Mouse (Mus musculus) cerebral cortex, adult 2 months (tissue): ENCODE measurements around the gene Pdhx.

ENCODE experiments used
- WGBS: fragments of 180-500 bp; shearing (Covaris S2); methylation state at CpG from one replicate; pipeline ENCODE4 v1.1.7; 2018; 5-methylcytosine and 5-hydroxymethylcytosine counted together

Pdhx gene

GRCm38 (mm10) chr2:103073219-103073982 lies at the start of gene Pdhx, which contains the start of gene Apip:
Pdhx (minus strand) TSS chr2:103073513.
Apip (plus strand) TSS chr2:103073675.
- under 1% methylated on average over 55 of the region's 55 CpGs for WGBS

- WGBS: 67% methylated on average over 7 of the region's 7 CpGs
These were observed 46.0 kb upstream of the Pdhx start for GRCm38 (mm10) chr2:103119197-103119854.

DNA sequence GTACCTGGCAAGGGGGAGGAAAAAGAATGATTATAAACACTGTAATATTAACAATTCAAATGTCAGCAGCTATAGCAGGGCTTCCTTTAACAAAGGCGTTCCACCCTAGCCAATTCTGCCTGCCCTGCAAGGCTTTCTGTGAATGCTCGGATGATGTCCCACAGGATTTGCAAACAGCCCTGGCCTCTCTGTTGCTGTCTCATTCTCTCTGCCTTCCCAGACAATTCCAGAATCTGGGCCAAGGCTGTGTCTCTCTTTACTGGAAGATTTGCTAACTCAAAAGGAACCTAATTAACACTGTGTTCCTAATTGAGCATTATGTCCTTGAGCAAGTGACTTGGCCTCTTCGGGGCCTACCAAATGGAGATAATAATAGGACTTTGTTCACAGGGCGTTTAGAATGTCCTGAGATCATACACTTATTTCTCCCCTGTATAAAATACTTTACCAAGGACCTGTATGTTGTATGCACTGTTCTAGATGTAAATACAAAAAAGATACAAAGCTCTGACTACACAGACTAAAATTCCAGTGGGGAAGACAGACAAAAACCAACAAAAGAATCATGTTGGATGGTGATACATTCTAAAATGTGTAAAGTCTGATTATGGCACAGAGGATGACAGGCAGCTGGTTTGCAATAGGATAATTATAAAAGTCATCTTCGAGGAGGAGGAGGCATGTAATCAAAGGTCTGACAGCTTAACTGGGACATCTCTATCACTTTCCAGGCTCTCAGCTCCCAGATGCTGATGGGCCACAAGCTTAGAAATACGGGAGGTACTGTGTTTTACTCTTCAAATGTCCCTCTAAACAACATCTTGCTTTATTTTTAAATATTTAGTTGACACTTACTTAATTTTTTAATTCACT lies 45.2 kb upstream of the Pdhx start:
- WGBS: 66% methylated on average over 6 of the region's 6 CpGs

- 65% methylated on average over 5 of the region's 5 CpGs for WGBS
These were observed 43.9 kb upstream of the Pdhx start for GRCm38 (mm10) chr2:103117212-103117611.

DNA sequence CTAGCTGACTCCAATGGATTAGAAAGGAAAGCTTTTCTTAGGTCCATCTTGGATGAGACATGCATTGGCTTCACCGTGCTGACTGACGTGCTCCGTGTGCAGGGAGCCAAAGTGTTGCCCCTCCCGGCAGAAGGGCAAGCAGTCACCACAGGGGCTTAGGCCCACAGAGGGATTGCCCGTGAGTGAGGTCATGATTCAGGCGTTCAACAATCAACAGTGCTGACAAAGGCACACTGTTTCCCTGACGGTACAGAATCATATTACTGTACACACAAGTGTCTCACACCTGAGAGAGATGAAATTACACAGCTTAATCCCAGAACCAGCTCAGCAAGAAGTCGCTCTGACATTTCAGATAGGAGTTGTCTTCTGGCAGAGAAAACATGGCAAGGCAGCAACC lies 38.4 kb upstream of the Pdhx start:
- WGBS: 63% methylated on average over 8 of the region's 8 CpGs

GRCm38 (mm10) chr2:103106172-103106571 lies 32.9 kb upstream of the Pdhx start:
- 62% methylated on average over 2 of the region's 2 CpGs for WGBS

- 75% methylated on average over 5 of the region's 5 CpGs for WGBS
These were observed 29.3 kb upstream of the Pdhx start for GRCm38 (mm10) chr2:103102595-103102994.

DNA sequence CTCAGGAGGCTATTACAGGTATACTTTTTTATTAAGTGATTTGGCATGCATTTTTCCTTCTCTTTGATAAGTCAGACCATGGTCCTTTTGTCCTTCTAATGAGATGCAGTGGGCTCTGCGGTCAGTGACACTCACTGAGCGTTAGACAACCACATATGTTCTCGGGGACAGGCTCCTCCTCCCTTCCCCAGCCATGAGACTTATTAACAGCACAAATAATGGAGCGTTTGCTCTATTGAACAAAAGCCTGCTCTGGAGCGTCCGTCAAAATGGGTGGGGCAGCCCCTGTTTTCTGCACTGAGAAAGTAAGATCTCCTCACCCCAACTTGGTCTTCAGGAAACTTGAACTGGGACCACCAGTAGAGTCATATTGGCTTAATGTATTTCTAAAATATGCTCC lies 16.2 kb upstream of the Pdhx start:
- 84% methylated on average over 6 of the region's 6 CpGs for WGBS

- 97% methylated on average over 4 of the region's 4 CpGs for WGBS
These were observed 14.8 kb upstream of the Pdhx start for GRCm38 (mm10) chr2:103088099-103088498.

DNA sequence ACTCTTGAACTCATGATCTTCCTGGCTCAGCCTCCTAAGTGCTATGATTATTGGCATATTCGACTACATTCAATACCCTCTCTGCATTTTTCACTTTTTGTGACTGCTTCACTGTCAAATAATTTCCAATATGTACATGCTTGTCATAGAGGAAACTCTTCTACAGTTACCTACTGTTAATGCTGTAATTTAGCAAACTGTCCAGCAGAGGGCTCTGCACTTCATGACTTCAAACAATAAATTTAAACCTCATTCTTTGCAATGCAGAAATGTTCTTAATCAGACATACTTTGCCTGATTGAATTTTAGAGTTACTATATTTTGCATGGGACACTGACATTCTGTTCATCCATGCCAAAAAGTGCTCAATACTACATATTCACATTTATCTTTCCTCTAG lies 13.1 kb upstream of the Pdhx start:
- WGBS: 8% methylated on average over 1 of the region's 1 CpGs

GRCm38 (mm10) chr2:103085633-103086032 lies 12.3 kb upstream of the Pdhx start:
- 76% methylated on average over 10 of the region's 10 CpGs for WGBS

DNA sequence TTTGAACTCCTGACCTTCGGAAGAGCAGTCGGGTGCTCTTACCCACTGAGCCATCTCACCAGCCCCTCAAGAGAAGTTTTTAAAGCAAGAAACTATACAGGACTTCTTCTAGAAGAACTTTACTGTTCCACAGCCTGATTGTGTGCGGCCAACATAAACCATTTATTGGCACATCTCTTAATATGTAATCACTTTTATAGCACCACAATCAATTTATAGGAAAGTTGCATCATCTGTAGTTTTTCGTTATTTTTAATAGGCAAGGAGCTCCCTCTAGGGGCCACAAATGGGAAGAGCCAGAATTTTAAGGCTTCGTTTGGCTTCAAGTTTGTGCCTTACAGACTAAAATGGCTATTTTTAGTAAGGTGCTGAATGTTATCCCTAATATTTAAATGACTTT lies 11.1 kb upstream of the Pdhx start:
- 54% methylated on average over 5 of the region's 5 CpGs for WGBS

DNA sequence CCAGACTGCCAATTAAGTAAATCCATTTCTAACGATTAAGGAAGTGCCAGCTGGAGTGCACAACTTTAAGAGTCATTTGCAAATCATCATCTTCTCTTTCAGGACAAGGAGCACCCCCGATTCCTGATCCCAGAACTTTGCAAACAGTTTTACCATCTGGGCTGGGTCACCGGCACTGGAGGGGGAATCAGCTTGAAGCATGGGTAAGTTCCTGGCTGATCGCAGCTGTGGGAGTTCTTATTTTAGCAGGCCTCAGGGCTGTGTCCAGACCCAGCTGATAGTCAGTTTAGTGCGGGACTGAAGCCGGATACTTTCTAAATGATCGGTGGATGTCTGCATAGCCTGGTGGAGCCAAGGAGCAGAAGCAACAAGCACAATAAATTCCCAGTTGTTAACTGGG lies 9.5 kb upstream of the Pdhx start:
- WGBS: 70% methylated on average over 7 of the region's 7 CpGs

DNA sequence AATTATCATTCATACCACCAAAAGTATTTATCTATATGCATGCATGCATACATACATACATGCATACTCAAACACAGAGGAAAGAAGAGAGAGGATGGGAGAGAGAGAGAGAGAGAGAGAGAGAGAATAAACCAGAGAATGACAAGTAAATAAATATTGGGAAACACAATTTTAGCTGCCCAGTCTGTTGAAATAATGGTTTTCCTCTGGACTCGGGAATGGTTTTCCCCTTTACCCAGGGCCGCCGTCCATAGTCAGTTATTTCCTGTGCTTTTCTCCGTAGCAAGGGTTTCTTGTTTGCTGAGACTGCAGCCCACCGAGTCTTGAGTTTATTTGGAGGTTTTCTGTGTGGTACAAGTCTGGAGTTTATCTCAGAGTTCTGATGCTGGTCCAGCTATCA lies 8.4 kb upstream of the Pdhx start:
- 81% methylated on average over 5 of the region's 5 CpGs for WGBS

DNA sequence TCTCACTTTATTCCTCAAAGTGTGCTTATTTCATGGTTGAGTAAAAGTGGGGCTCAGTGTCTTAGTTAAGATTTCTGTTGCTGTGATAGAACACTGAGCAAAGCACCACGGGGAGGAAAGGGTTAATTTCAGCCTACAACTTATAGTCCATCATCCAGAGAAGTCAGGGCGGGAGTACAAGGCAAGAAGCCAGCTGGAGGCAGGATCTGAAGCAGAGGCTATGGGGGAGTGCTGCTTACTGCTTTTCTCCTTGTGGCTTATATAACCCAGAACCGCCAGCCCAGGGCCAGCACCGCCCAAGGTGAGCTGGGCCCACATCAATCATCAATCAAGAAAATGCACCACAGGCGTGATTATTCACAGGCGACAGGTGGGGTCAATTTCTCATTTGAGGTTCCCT lies 7.8 kb upstream of the Pdhx start:
- 69% methylated on average over 6 of the region's 6 CpGs for WGBS

GRCm38 (mm10) chr2:103070586-103070985 lies 2.7 kb downstream of the Pdhx start:
- WGBS: 47% methylated on average over 3 of the region's 3 CpGs

GRCm38 (mm10) chr2:103069752-103070405 lies 3.4 kb downstream of the Pdhx start:
- WGBS: 92% methylated on average over 5 of the region's 5 CpGs

- 88% methylated on average over 1 of the region's 1 CpGs for whole genome bisulfite sequencing
These were observed 4.7 kb downstream of the Pdhx start for GRCm38 (mm10) chr2:103068602-103069001.

GRCm38 (mm10) chr2:103067552-103068207 lies 5.6 kb downstream of the Pdhx start:
- WGBS: 95% methylated on average over 2 of the region's 2 CpGs

- 73% methylated on average over 8 of the region's 8 CpGs for WGBS
These were observed 6.4 kb downstream of the Pdhx start for GRCm38 (mm10) chr2:103066683-103067551.
